Mouse (Mus musculus): ENCODE results near the gene Gm20388.
A peak's percentile ranks its signal among the peaks of the same experiment; 100 is the strongest.
"Not testable (repeated sequence)": the region's sequence is repeated elsewhere in the genome, so short reads cannot be mapped to it uniquely, and the experiment has no call there.

Gene Gm20388

GRCm38 (mm10) chr8:120318476-120318991, 407.9 kb downstream of the Gm20388 start:
- no peak for DNase-seq (ENCODE audit: low spot score)

- DNase-seq (ENCODE audit: low spot score), result peak; percentile 68
Observed at GRCm38 (mm10) chr8:120319449-120319848, 408.8 kb downstream of the Gm20388 start.

- no peak for DNase-seq (ENCODE audit: low spot score)
Observed at GRCm38 (mm10) chr8:120320146-120320545, 409.5 kb downstream of the Gm20388 start.

DNA sequence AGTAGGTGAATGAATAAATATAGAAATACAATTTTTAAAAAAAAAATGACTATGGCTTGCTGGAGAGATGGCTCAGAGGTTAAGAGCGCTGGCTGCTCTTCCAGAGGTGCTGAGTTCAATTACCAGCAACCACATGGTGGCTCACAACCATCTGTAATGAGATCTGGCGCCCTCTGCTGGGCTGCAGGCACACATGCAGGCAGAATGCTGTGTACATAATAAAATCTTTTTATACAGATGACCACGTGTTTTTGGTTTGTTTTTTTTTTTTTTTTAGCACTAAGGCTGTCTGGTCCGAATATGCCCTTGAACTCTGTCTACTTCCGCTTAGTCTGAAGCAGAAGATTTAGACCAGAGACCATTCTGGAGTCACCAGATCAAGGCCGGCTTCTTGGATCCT, 411.1 kb downstream of the Gm20388 start:
- DNase-seq (ENCODE audit: low spot score), result peak; percentile 24

DNA sequence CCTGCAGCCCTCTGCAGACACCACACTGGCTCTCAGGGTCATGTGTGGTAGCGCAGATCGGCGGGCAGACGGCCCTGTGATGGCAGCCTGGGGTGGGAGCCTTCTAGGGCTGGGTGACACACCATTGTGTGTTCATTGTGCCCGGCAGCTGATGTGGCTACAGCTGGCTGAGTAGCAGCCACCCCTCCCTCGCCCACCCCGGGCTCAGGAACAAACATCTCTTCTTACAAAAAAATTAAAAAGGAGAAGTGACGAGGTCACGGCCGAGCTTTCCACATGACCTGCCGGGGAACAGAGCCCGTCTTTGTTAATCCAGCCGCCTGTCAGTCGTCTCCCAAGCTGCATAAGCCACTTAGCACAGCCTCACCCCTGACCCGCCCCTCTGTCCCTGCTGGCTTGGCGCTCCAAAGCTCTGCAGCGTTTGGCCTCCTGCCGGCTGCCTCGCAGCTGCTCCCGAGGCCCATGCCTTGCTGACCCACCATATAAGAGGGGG, 412.4 kb downstream of the Gm20388 start:
- DNase-seq (ENCODE audit: low spot score), result no peak

DNA sequence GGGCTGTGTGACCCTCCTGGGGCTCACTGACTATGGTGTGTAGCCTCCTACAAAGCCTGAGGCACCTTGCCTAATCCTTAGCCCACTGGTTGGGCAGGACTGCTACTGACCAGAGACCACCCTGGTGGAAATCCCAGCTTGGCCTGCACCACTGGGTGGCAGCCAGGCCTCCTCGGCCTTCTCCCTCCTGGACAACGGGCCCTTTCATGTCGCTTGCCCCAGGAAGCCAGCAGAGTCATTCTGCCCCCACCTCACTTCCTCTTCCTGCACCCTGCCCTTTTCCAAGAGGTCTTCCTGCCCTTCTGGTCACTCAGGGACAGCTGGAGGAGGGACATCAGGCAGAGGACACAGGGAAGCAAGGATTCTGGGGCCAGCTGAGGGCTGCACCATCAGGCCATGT, 413.9 kb downstream of the Gm20388 start:
- no peak for DNase-seq (ENCODE audit: low spot score)

- DNase-seq (ENCODE audit: low spot score), result no peak
Observed at GRCm38 (mm10) chr8:120325172-120325767, 414.6 kb downstream of the Gm20388 start.

GRCm38 (mm10) chr8:120327131-120327554, 416.5 kb downstream of the Gm20388 start:
- DNase-seq (ENCODE audit: low spot score), result no peak

GRCm38 (mm10) chr8:120328361-120329022, 417.9 kb downstream of the Gm20388 start:
- no peak for DNase-seq (ENCODE audit: low spot score)

GRCm38 (mm10) chr8:120329030-120329748, 418.5 kb downstream of the Gm20388 start:
- DNase-seq (ENCODE audit: low spot score), result no peak

DNA sequence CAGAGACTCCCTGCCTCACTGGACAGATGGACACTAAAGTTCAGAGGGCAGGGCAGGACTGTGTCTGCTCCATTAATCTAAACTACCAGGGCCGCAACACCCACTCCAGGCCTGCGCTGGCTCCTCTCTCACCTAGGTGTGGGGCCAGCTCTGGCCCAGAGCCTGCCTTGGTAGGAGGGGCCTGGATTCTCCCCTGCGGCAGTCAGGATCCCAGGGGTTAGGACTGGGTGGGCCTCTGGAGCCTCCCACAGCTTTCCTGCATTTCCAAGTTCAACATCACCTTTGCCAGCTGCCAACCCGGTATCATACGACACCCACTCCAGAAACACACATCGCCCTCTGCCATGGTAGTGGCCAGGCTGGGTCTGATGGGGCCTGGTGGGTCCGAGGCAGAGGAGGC, 420.4 kb downstream of the Gm20388 start:
- DNase-seq (ENCODE audit: low spot score), result no peak

DNA sequence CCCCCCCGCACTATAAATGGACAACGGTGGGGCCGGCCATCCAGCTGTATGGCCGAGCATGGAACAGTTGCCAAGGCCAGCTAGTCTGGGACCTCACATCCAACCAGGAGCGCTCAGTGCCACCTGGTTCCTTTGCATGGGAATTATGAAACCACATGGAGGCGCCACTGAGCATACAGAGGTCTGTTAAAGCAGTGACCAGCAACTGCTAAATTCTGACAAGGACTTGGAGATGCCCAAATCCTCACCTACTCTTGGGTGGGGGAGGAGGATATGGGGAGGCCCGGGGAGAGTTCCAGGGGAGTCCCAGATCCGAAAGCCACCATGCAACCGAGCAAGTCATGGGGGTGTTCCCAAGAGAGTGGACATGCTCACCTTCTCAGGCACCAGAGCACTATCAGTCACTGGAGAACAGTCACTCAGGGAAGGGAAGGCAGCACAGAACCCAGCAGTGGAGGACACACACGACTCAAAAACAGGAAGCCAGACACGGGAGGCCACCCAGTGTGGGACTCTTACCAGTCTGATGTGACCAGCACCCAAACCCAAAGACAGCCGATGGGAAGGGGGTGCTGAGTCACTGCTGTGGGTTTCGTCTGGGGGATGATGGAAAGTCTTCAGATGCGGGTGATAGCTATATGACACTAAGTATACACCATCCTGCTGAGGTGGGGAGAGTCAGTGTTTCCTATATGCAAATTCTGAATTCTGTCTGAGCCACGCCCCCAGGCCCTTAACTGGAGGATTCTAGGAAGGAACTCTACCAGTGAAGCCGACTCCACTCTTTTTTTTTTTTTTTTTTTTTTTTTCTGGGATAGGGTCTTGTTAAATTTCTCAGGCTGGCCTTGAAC, 422.0 kb downstream of the Gm20388 start:
- DNase-seq (ENCODE audit: low spot score), result no peak

DNA sequence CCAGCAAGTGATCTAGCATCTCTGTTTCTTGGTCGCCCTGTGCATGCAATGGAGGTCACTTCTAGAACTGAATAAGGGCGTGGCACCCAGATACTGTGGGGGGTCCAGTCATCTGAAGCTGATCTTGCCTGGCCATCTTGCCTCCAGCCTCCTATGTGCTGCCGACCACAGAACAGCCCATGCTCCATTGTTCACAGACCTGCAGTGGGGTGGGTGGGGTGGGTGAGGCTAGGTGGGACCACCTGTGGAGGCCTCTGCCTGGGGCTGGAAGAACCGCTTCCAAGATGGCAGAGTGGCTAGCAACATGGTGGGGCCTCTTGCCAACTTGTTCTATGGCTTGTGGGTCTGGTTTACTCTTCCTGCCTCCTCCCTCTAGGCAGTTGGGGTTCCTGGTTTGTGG, 423.0 kb downstream of the Gm20388 start:
- DNase-seq (ENCODE audit: low spot score), result no peak

DNA sequence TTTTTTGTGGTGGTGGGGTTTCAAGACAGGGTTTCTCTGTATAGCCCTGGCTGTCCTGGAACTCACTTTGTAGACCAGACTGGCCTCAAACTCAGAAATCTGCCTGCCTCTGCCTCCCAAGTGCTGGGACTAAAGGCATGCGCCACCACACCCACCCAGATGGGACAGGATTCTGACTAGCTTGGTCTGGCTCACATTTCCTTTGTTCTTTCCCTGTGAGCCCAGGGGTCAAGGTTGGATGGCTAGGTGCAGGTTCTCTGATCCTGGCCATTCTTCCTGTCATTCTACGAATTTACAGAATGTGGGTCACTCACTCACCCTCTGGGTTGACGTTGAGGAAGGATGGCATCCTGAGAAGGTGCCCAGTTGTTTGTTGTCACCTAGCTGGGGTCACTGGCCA, 423.6 kb downstream of the Gm20388 start:
- DNase-seq (ENCODE audit: low spot score), result not testable (repeated sequence)

- no peak for DNase-seq (ENCODE audit: low spot score)
Observed at GRCm38 (mm10) chr8:120334878-120335261, 424.2 kb downstream of the Gm20388 start.

- DNase-seq (ENCODE audit: low spot score), result no peak
Observed at GRCm38 (mm10) chr8:120335262-120336086, 424.8 kb downstream of the Gm20388 start.

- DNase-seq (ENCODE audit: low spot score), result no peak
Observed at GRCm38 (mm10) chr8:120336087-120336380, 425.4 kb downstream of the Gm20388 start.

DNA sequence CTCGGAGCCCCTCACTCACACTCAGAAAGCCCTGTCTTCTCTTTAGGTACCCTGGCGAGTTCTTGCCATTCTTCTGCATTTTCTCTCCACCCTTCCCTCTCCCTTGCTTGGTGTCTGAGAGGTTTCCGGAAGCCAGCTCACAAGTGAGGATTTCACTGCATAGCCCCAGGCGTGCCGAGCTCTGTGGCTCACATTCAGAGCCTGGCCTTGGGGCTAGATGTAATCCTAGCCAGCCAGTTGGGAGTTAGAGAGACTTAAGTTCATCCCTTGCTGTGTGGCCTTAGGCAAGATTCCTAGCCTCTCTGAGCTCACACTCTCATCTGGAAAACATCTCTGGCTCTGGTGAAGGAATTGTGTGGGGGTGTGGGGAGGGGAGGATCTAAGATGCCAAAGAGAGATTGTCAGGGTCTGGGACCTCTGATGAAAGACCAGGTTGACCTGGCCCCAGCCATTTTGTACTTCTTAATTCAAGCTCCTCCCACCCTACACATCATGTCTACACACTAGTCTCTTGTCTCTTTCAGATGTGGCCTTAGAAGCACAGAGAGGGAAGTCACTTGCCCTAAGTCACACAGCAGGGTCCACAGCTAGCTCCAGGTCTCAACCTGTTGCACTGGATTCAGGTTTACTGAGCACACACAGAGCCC, 426.4 kb downstream of the Gm20388 start:
- DNase-seq (ENCODE audit: low spot score), result no peak

- DNase-seq (ENCODE audit: low spot score), result no peak
Observed at GRCm38 (mm10) chr8:120337627-120338026, 427.0 kb downstream of the Gm20388 start.

DNA sequence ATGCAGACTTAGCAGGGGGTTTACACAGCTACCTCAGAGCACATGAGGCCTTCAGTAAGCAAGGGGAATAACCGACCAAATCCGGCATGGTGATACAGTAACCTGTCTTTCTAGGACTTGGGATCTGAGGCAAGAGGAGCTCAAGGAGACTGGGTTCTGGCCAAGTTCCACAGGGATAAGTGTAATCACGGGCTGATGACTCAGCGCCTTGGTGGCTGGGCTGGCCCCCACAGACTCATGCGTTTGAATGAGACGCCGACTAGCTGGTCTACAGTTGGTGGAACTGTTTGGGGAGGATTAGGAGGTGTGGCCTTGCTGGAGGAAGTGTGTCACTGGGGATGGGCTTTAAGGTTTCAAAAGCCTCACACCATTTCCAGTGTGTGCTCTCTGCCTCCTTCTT, 428.0 kb downstream of the Gm20388 start:
- DNase-seq (ENCODE audit: low spot score), result no peak

DNA sequence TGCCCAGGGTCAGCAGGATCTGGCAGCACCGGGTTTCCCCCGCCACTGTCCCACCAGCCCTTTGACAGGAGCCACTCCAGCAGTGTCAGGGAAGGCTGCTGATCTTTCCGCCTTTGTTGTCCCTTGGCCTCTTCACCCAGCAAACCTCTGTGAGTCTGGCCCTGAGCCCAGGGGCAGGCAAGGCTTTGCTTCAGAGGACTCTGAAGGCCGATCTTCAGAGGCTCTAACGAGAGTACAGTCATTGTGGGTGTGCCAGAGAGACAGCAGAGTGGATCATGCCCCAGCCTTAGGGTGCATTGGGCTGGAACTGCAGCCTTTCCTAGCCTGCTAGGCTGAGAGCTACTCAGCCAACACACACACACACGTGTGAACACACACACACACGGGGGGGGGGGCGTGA, 429.1 kb downstream of the Gm20388 start:
- DNase-seq (ENCODE audit: low spot score), result no peak

Data from T-cell, adult 2 months (primary cell).